ENCODE assay signal across 8 mouse cellular contexts in genomic region chr9:59578505-59578867, GRCm38 (mm10). TPM values are rescaled to one million over a fixed set of nuclear protein-coding genes. Genes with fewer than 3 reads are reported as not detected.
DNase-seq lines count a peak whose midpoint lies in the region; ATAC-seq and TF ChIP-seq lines count a peak whose summit lies in the region.

No protein-coding gene starts in this region.

- peak overlapping the region; percentile 84 for H3K4me2 ChIP-seq in liver, embryonic 13.5 days
- peak overlapping the region; percentile 69 for H3K4me2 ChIP-seq in stomach, postnatal 0 days (replicated peaks; ENCODE audit: low read depth)

- DNase-seq in gastrocnemius, adult 2 months: no peak
- DNase-seq in gastrocnemius, postnatal 25 days: no peak
- no peak for DNase-seq in thymus, adult 2 months
- no peak for DNase-seq in thymus, postnatal 25 days
- no peak for DNase-seq in liver, embryonic 13.5 days
- DNase-seq in stomach, postnatal 0 days (ENCODE audit: low spot score): no peak
- DNase-seq in thymus, postnatal 0 days (ENCODE audit: low spot score): no peak
- no peak for DNase-seq in right cerebral cortex, postnatal 10 days (ENCODE audit: low spot score in 2 of 2)

- intact Hi-C loops in gastrocnemius, adult 2 months (cut with DNase I): no loop called here

- H3K9ac ChIP-seq in liver, embryonic 13.5 days: peak overlapping the region; percentile 39; the same call in 1 of the 2 replicates
- H3K9ac ChIP-seq in stomach, postnatal 0 days (ENCODE audit: low read length): no peak overlapping the region

- no peaks in the 10 kb centered on the region for H3K36me3 ChIP-seq in thymus, adult 2 months (ENCODE audit: control insufficient read depth, insufficient read depth, low read length)
- no peaks in the 10 kb centered on the region for H3K36me3 ChIP-seq in liver, embryonic 13.5 days
- no peaks in the 10 kb centered on the region for H3K36me3 ChIP-seq in stomach, postnatal 0 days (ENCODE audit: control insufficient read depth, insufficient read depth, low read length)

- TF ChIP-seq CTCF in gastrocnemius, adult 2 months (IDR thresholded peaks at IDR 0.05): no peak
- TF ChIP-seq CTCF in thymus, adult 2 months (IDR thresholded peaks at IDR 0.05; ENCODE audit: borderline replicate concordance, control insufficient read depth, extremely low read depth, insufficient read depth, low read length, poor library complexity): no peak
- TF ChIP-seq CTCF in stomach, postnatal 0 days (IDR thresholded peaks at IDR 0.05; ENCODE audit: low read depth): no peak

- H3K4me1 ChIP-seq in thymus, adult 2 months (replicated peaks; ENCODE audit: control insufficient read depth, insufficient read depth, low read length): peaks cover 10% of the 10 kb centered on the region
- H3K4me1 ChIP-seq in liver, embryonic 13.5 days (replicated peaks): peaks cover 20% of the 10 kb centered on the region
- H3K4me1 ChIP-seq in stomach, postnatal 0 days (replicated peaks; ENCODE audit: control insufficient read depth, insufficient read depth): 0 out of 2 replicates have a peak, but pooled peaks cover 2% of the 10 kb centered on the region

- H3K4me3 ChIP-seq in gastrocnemius, adult 2 months: peak overlapping the region; percentile 72
- peak overlapping the region; percentile 9; the same call in 1 of the 2 replicates for H3K4me3 ChIP-seq in thymus, adult 2 months (ENCODE audit: control insufficient read depth, insufficient read depth, low read length)
- peak overlapping the region; percentile 63 for H3K4me3 ChIP-seq in liver, embryonic 13.5 days (replicated peaks)
- H3K4me3 ChIP-seq in stomach, postnatal 0 days (ENCODE audit: low read depth, low read length): peak overlapping the region; percentile 44

- TF ChIP-seq POLR2A in thymus, adult 2 months (IDR thresholded peaks at IDR 0.05; ENCODE audit: control insufficient read depth, extremely low read depth, insufficient read depth, low read length, poor library complexity): no peak

- WGBS in thymus, adult 2 months: 4% methylated on average over 20 of the region's 20 CpGs
- WGBS in liver, embryonic 13.5 days (ENCODE audit: insufficient replicate concordance): under 1% methylated on average over 20 of the region's 20 CpGs
- 1% methylated on average over 18 of the region's 20 CpGs for WGBS in stomach, postnatal 0 days

- H3K27me3 ChIP-seq in thymus, adult 2 months (ENCODE audit: control insufficient read depth, insufficient read depth, low read length): peaks cover 2% of the 10 kb centered on the region; the same call in 1 of the 2 replicates
- peaks cover 85% of the 10 kb centered on the region for H3K27me3 ChIP-seq in liver, embryonic 13.5 days
- no peaks in the 10 kb centered on the region for H3K27me3 ChIP-seq in stomach, postnatal 0 days (ENCODE audit: control insufficient read depth, insufficient read depth, low read length)

- TF ChIP-seq EP300 in stomach, postnatal 0 days (optimal IDR thresholded peaks at IDR 0.05): no peak

- H3K9me3 ChIP-seq in liver, embryonic 13.5 days (replicated peaks): no peaks in the 10 kb centered on the region
- no peaks in the 10 kb centered on the region for H3K9me3 ChIP-seq in stomach, postnatal 0 days (ENCODE audit: control insufficient read depth, low read length)

- peak; percentile 3; the same call in 1 of the 2 replicates for ATAC-seq in liver, embryonic 13.5 days (ENCODE audit: low read depth)
- no peak; the same call in 1 of the 2 replicates for ATAC-seq in stomach, postnatal 0 days (ENCODE audit: low FRiP score, low TSS enrichment)

- H3K27ac ChIP-seq in gastrocnemius, adult 2 months: no peak overlapping the region
- H3K27ac ChIP-seq in thymus, adult 2 months (ENCODE audit: control insufficient read depth, insufficient read depth, low read length): no peak overlapping the region
- no peak overlapping the region for H3K27ac ChIP-seq in liver, embryonic 13.5 days
- no peak overlapping the region for H3K27ac ChIP-seq in stomach, postnatal 0 days (replicated peaks)

RNA-seq across cellular contexts. Expression of gene Celf6, which starts 0.8 kb away (rescaled TPM):
- total RNA-seq in gastrocnemius, adult 2 months (2021): not detected
- total RNA-seq in gastrocnemius, postnatal 25 days (2021): not detected
- 0.10 TPM in 1 of 2 replicates, not detected in the other for polyA plus RNA-seq in thymus, adult 2 months (2012; rRNA removed)
- polyA plus RNA-seq in liver, embryonic 13.5 days (2015; fragmentation: Nextera tagmentation; extraction: Ambion mirVana): 0.12 TPM in 1 of 2 replicates, not detected in the other
- 4.5 and 4.8 TPM in 2 replicates for polyA plus RNA-seq in stomach, postnatal 0 days (2015; fragmentation: Nextera tagmentation; extraction: Ambion mirVana)
- 0.08 TPM in 1 of 2 replicates, not detected in the other for polyA plus RNA-seq in thymus, postnatal 0 days (2015; fragmentation: Nextera tagmentation; extraction: Ambion mirVana)

RNA-seq across cellular contexts. Expression of gene Parp6, which starts 38.6 kb away (rescaled TPM):
- total RNA-seq in gastrocnemius, adult 2 months (2021): 10 to 100 TPM; 25.7 to 26.0 TPM
- total RNA-seq in gastrocnemius, postnatal 25 days (2021): 10 to 100 TPM; 18.6 to 20.3 TPM
- polyA plus RNA-seq in thymus, adult 2 months (2012; rRNA removed): 45.3 and 62.9 TPM in 2 replicates
- 3.7 and 3.9 TPM in 2 replicates for polyA plus RNA-seq in liver, embryonic 13.5 days (2015; fragmentation: Nextera tagmentation; extraction: Ambion mirVana)
- 13.3 and 14.9 TPM in 2 replicates for polyA plus RNA-seq in stomach, postnatal 0 days (2015; fragmentation: Nextera tagmentation; extraction: Ambion mirVana)
- 23.7 and 25.2 TPM in 2 replicates for polyA plus RNA-seq in thymus, postnatal 0 days (2015; fragmentation: Nextera tagmentation; extraction: Ambion mirVana)

RNA-seq across cellular contexts. Expression of gene Tmem202, which starts 38.8 kb away (rescaled TPM):
- total RNA-seq in gastrocnemius, adult 2 months (2021): under 1 TPM; 0.53 to 0.56 TPM
- total RNA-seq in gastrocnemius, postnatal 25 days (2021): under 1 TPM in 1 of 2 experiments, not detected in 1; 0.94 TPM
- 0.23 and 0.35 TPM in 2 replicates for polyA plus RNA-seq in thymus, adult 2 months (2012; rRNA removed)
- 0.16 TPM in 1 of 2 replicates, not detected in the other for polyA plus RNA-seq in liver, embryonic 13.5 days (2015; fragmentation: Nextera tagmentation; extraction: Ambion mirVana)
- 0.25 and 0.59 TPM in 2 replicates for polyA plus RNA-seq in stomach, postnatal 0 days (2015; fragmentation: Nextera tagmentation; extraction: Ambion mirVana)
- polyA plus RNA-seq in thymus, postnatal 0 days (2015; fragmentation: Nextera tagmentation; extraction: Ambion mirVana): 0.23 and 0.72 TPM in 2 replicates

RNA-seq across cellular contexts. Expression of gene Hexa, which starts 39.1 kb away (rescaled TPM):
- 10 to 100 TPM; 30.9 to 31.9 TPM for total RNA-seq in gastrocnemius, adult 2 months (2021)
- total RNA-seq in gastrocnemius, postnatal 25 days (2021): 10 to 100 TPM; 21.6 to 29.0 TPM
- 65.4 and 83.0 TPM in 2 replicates for polyA plus RNA-seq in thymus, adult 2 months (2012; rRNA removed)
- polyA plus RNA-seq in liver, embryonic 13.5 days (2015; fragmentation: Nextera tagmentation; extraction: Ambion mirVana): 32.1 and 32.5 TPM in 2 replicates
- polyA plus RNA-seq in stomach, postnatal 0 days (2015; fragmentation: Nextera tagmentation; extraction: Ambion mirVana): 39.2 and 42.3 TPM in 2 replicates
- 39.9 and 47.7 TPM in 2 replicates for polyA plus RNA-seq in thymus, postnatal 0 days (2015; fragmentation: Nextera tagmentation; extraction: Ambion mirVana)

Comparison
In these comparisons a context has a peak if more than half of its experiments do, and no peak if none do; other contexts are left out.
1. H3K4me3 ChIP-seq: peak in every context shown above with its lines; median percentile 72 in gastrocnemius, adult 2 months; 63 in liver, embryonic 13.5 days; 44 in stomach, postnatal 0 days; 9 in thymus, adult 2 months.